Mouse (Mus musculus) E14TG2a.4 (cell line): Measurements from ENCODE around the gene Acsm2.

Source experiments
- CTCF ChIP-seq: conservative IDR thresholded peaks from 2 replicates; pipeline ENCODE4 v1.5.1; 2014; ENCODE audit warnings: low read length
- NANOG ChIP-seq: IDR thresholded peaks from 2 replicates; pipeline ENCODE4 v1.6.1; 2014; ENCODE audit warnings: borderline replicate concordance, low read length, mixed read lengths

DNA sequence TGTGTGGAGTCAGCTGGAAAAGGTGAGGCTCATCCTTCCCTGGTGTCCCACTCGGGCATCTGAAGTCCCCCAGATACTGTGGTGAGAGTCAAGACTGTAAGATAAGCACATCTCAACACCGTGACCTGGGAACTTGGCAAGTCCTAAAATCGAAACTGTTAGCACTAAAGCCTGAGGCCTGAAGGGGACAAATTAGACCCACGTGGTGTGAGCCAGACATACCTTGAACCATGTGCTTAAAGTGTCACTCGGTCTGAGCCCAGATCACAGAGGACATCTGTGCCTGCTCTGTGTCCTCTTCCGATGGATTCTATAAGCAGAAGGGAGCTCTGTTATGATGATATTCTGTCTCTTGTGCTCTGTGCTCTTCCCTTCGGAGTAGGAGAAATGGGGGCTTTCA is 25.5 kb upstream of the Acsm2 start:
- TF ChIP-seq CTCF (no peak), NANOG (no peak)
